Mouse (Mus musculus) E14TG2a.4 (cell line): ENCODE data around the gene Zc2hc1c.

Source experiments
- CTCF ChIP-seq: conservative IDR thresholded peaks from 2 replicates; pipeline ENCODE4 v1.5.1; 2014; ENCODE audit warnings: low read length
- NANOG ChIP-seq: IDR thresholded peaks from 2 replicates; pipeline ENCODE4 v1.6.1; 2014; ENCODE audit warnings: borderline replicate concordance, low read length, mixed read lengths

DNA sequence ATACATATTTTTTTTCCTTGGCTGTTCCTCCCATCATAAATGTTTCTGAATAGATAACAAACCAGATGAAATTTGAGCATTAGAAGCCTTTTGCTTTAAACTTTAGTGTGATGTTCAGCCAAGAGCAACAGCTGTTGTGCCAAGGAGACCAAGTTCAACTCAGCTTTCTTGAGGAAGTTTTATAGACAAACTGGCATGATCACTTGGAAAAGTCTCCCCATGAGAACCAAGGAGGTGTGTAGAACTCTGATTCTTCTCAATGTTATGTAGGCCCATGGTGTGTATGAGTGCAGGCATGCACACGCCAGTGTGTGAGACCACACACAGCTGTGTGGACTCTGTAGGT, 10.4 kb downstream of the Zc2hc1c start:
- TF ChIP-seq NANOG (no peak), CTCF (no peak)
